Mouse (Mus musculus) liver, embryonic 18 days (tissue): ENCODE results near the gene Btg1. TPM values are rescaled to one million over a fixed set of nuclear protein-coding genes. Genes with fewer than 3 reads are reported as not detected.

ENCODE experiments used
- polyA plus RNA-seq: library from polyadenylated mRNA; depleted of rRNA; stranded (reverse); fragments of >200 nt; gene quantifications from 2 replicates; pipeline ENCODE4 v1.2.3, GENCODE M21; 2012; rRNA removed

Btg1 gene
- 10.3 and 11.3 TPM in 2 replicates for polyA plus RNA-seq

GRCm38 (mm10) chr10:96616709-96617116 lies at the start of gene Btg1:
TSS of gene Btg1 (plus strand) at chr10:96617006.

